Mouse (Mus musculus) hindbrain, postnatal 0 days (tissue): ENCODE measurements around the gene Il4i1. TPM values are rescaled to one million over a fixed set of nuclear protein-coding genes. Genes with fewer than 3 reads are reported as not detected.

ENCODE experiments used
- ATAC-seq: fragments of 200-750 bp; cut with Nextera tagmentation; 2 replicates; pipeline ENCODE4 v1.8.0; 2017; ENCODE audit warnings: mild to moderate bottlenecking, moderate TSS enrichment, moderate library complexity
- DNase-seq: peaks from one replicate; pipeline ENCODE4 v3.0.0-alpha.2; 2015; ENCODE audit warnings: low spot score
- H3K27ac ChIP-seq: fragments of 300-500 bp; sonication (generic); 2 replicates; pipeline ENCODE4 v1.5.1; 2014; ENCODE audit warnings: mild to moderate bottlenecking
- H3K27me3 ChIP-seq: fragments of 300-500 bp; sonication (generic); 2 replicates; pipeline ENCODE4 v1.6.1; 2014; ENCODE audit warnings: low read length, mixed read lengths; ENCODE audit not compliant: insufficient read depth
- H3K36me3 ChIP-seq: fragments of 300-500 bp; sonication (generic); 2 replicates; pipeline ENCODE4 v1.6.1; 2014; ENCODE audit warnings: low read length, mixed read lengths; ENCODE audit not compliant: insufficient read depth
- H3K4me1 ChIP-seq: fragments of 300-500 bp; sonication (generic); 2 replicates; pipeline ENCODE4 v1.6.1; 2014; ENCODE audit warnings: antibody characterized with exemption, low read length, mixed read lengths; ENCODE audit not compliant: insufficient read depth
- H3K4me2 ChIP-seq: fragments of 300-500 bp; sonication (generic); 2 replicates; pipeline ENCODE4 v1.6.1; 2014; ENCODE audit warnings: low read depth, mild to moderate bottlenecking, low read length, moderate library complexity, mixed read lengths
- H3K4me3 ChIP-seq: fragments of 300-500 bp; sonication (generic); 2 replicates; pipeline ENCODE4 v1.5.1; 2014; ENCODE audit warnings: low read length
- H3K9ac ChIP-seq: fragments of 300-500 bp; sonication (generic); replicated peaks from 2 replicates; pipeline ENCODE4 v1.6.1; 2014; ENCODE audit warnings: mild to moderate bottlenecking, low read length, moderate library complexity, mixed read lengths
- H3K9me3 ChIP-seq: fragments of 300-500 bp; sonication (generic); 2 replicates; pipeline ENCODE4 v1.6.1; 2016; ENCODE audit warnings: low read length, mixed read lengths
- CTCF ChIP-seq: IDR thresholded peaks from 2 replicates; pipeline ENCODE4 v1.5.1; 2016; ENCODE audit warnings: antibody characterized with exemption, control low read depth, low read depth
- WGBS: fragments of 180-500 bp; shearing (Covaris S2); extraction: QIAGEN DNeasy Blood & Tissue Kit; methylation state at CpG from one replicate; pipeline ENCODE4 v1.1.7; 2014; 5-methylcytosine and 5-hydroxymethylcytosine counted together
- polyA plus RNA-seq: library from polyadenylated mRNA; unstranded; fragments of >200 nt; fragmentation: Nextera tagmentation; extraction: Ambion mirVana; gene quantifications from 2 replicates; pipeline ENCODE4 v1.2.1, GENCODE M21; 2015
- total RNA-seq: library from RNA; depleted of rRNA; stranded (reverse); fragments of >200 nt; gene quantifications from 2 replicates; pipeline ENCODE4 v1.2.3, GENCODE M21; 2014

Il4i1 gene
- total and polyA plus RNA-seq, 2 experiments from 2014 or later, result 0.47 to 0.58 TPM

- Histone ChIP-seq H3K4me1 (peaks cover 11% of the 10 kb centered on the region), H3K27ac (no peak overlapping the region), H3K4me3 (no peak overlapping the region), H3K9ac (no peak overlapping the region), H3K36me3 (no peaks in the 10 kb centered on the region), H3K9me3 (no peaks in the 10 kb centered on the region), H3K4me2 (no peak overlapping the region), H3K27me3 (no peaks in the 10 kb centered on the region)
- TF ChIP-seq CTCF, result no peak
- no peak for DNase-seq
- ATAC-seq, result no peak
- 90% methylated on average over 20 of the region's 20 CpGs for WGBS
Observed at GRCm38 (mm10) chr7:44812651-44813325, 3.4 kb upstream of the Il4i1 start.

- H3K4me3 ChIP-seq, result no peak overlapping the region
- H3K36me3 ChIP-seq, result no peaks in the 10 kb centered on the region
- H3K4me2 ChIP-seq, result no peak overlapping the region
- peaks cover 21% of the 10 kb centered on the region for H3K4me1 ChIP-seq
- H3K9me3 ChIP-seq, result no peaks in the 10 kb centered on the region
- ATAC-seq, result no peak
- H3K9ac ChIP-seq, result no peak overlapping the region
- no peak for DNase-seq
- H3K27ac ChIP-seq, result no peak overlapping the region
- TF ChIP-seq CTCF, result no peak
- no peaks in the 10 kb centered on the region for H3K27me3 ChIP-seq
- 95% methylated on average over 3 of the region's 3 CpGs for WGBS
Observed at GRCm38 (mm10) chr7:44813985-44814384, 2.2 kb upstream of the Il4i1 start.

GRCm38 (mm10) chr7:44814423-44814822, 1.8 kb upstream of the Il4i1 start:
- H3K4me1 ChIP-seq, result peaks cover 23% of the 10 kb centered on the region
- no peak for TF ChIP-seq CTCF
- no peaks in the 10 kb centered on the region for H3K36me3 ChIP-seq
- no peaks in the 10 kb centered on the region for H3K27me3 ChIP-seq
- no peak overlapping the region for H3K4me2 ChIP-seq
- WGBS, result 92% methylated on average over 4 of the region's 4 CpGs
- H3K9ac ChIP-seq, result no peak overlapping the region
- ATAC-seq, result no peak
- H3K9me3 ChIP-seq, result no peaks in the 10 kb centered on the region
- no peak overlapping the region for H3K27ac ChIP-seq
- no peak overlapping the region for H3K4me3 ChIP-seq
- DNase-seq, result no peak

- Histone ChIP-seq H3K36me3 (no peaks in the 10 kb centered on the region), H3K27ac (0 out of 2 replicates have a peak overlapping the region, but pooled peaks have one; percentile 94), H3K9ac (no peak overlapping the region), H3K4me3 (peak overlapping the region; percentile 85), H3K27me3 (no peaks in the 10 kb centered on the region), H3K4me2 (peak overlapping the region; percentile 87), H3K4me1 (peaks cover 23% of the 10 kb centered on the region), H3K9me3 (no peaks in the 10 kb centered on the region)
- TF ChIP-seq CTCF, result no peak
- ATAC-seq (no peak), DNase-seq (no peak)
- 24% methylated on average over 14 of the region's 14 CpGs for WGBS
Observed at GRCm38 (mm10) chr7:44814952-44815553, 1.1 kb upstream of the Il4i1 start.

GRCm38 (mm10) chr7:44816470-44817021, 359 bp downstream of the Il4i1 start, which contains the start of gene Atf5:
TSS of gene Atf5 (minus strand) at chr7:44816658.
- peaks cover 23% of the 10 kb centered on the region for H3K4me1 ChIP-seq
- no peak for TF ChIP-seq CTCF
- H3K27ac ChIP-seq, result peak within 1 kb of the TSS; percentile 94
- peak; percentile 36 for ATAC-seq
- WGBS, result under 1% methylated on average over 38 of the region's 57 CpGs
- peak within 1 kb of the TSS; percentile 85 for H3K4me3 ChIP-seq
- H3K9ac ChIP-seq, result peak within 1 kb of the TSS; percentile 93
- H3K27me3 ChIP-seq, result no peaks in the 10 kb centered on the region
- no peaks in the 10 kb centered on the region for H3K9me3 ChIP-seq
- H3K4me2 ChIP-seq, result peak within 1 kb of the TSS; percentile 87
- H3K36me3 ChIP-seq, result no peaks in the 10 kb centered on the region
- peak; percentile 72 for DNase-seq

GRCm38 (mm10) chr7:44817441-44817840, 1.3 kb downstream of the Il4i1 start:
- Histone ChIP-seq H3K4me2 (peak overlapping the region; percentile 87), H3K9me3 (no peaks in the 10 kb centered on the region), H3K4me1 (peaks cover 23% of the 10 kb centered on the region), H3K36me3 (no peaks in the 10 kb centered on the region), H3K27ac (no peak overlapping the region), H3K27me3 (no peaks in the 10 kb centered on the region), H3K9ac (peak overlapping the region; percentile 93), H3K4me3 (peak overlapping the region; percentile 85)
- ATAC-seq, result no peak
- DNase-seq, result no peak
- TF ChIP-seq CTCF, result no peak
- 34% methylated on average over 3 of the region's 3 CpGs for WGBS
